Mouse (Mus musculus): ENCODE results near the gene Brms1l. TPM values are rescaled to one million over a fixed set of nuclear protein-coding genes. Genes with fewer than 3 reads are reported as not detected.

The Brms1l gene
- polyA plus RNA-seq, 1 experiment from 2014 or later: 26.9 TPM

DNA sequence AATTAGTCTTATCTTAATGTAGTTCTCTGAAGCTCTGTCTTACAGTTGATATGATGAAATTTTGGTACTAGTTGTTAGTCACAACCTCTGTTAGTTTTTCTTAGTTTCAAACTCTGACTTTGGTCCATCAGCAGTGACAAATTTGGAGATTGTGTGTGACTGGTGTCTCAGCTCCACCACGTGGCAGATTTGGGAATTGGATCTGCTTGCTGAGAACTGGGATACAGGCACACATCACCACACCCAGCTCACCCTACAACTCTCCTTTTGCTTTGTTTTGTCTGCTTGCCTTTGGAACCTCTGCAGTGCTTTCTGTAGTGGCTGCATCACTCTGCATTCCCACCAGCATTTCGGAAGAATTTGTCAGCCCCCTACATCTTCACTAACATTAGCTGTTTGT, 5.0 kb upstream of the Brms1l start:
- Histone ChIP-seq H3K27ac (no peak overlapping the region), H3K4me3 (replicated peaks; ENCODE audit: low read depth, low read length) (no peak overlapping the region), H3K9me3 (replicated peaks; ENCODE audit: low read length) (no peaks in the 10 kb centered on the region), H3K36me3 (ENCODE audit: insufficient read depth, low read length) (no peaks in the 10 kb centered on the region), H3K27me3 (ENCODE audit: insufficient read depth, low read length) (no peaks in the 10 kb centered on the region), H3K4me2 (ENCODE audit: low read length) (no peak overlapping the region), H3K9ac (ENCODE audit: low read depth, low read length) (no peak overlapping the region), H3K4me1 (replicated peaks; ENCODE audit: insufficient read depth, low read length) (no peaks in the 10 kb centered on the region)
- DNase-seq (ENCODE audit: low spot score) (peak; percentile 74), ATAC-seq (replicated peaks; ENCODE audit: low FRiP score, low read depth) (no peak)
- WGBS: 19% methylated on average over 2 of the region's 2 CpGs
- peak; percentile 88 for TF ChIP-seq CTCF (IDR thresholded peaks at IDR 0.05; ENCODE audit: low read depth)

- Histone ChIP-seq H3K36me3 (ENCODE audit: insufficient read depth, low read length) (no peaks in the 10 kb centered on the region), H3K27ac (no peak overlapping the region), H3K27me3 (ENCODE audit: insufficient read depth, low read length) (no peaks in the 10 kb centered on the region), H3K4me3 (replicated peaks; ENCODE audit: low read depth, low read length) (no peak overlapping the region), H3K9me3 (replicated peaks; ENCODE audit: low read length) (no peaks in the 10 kb centered on the region), H3K4me1 (replicated peaks; ENCODE audit: insufficient read depth, low read length) (no peaks in the 10 kb centered on the region), H3K9ac (ENCODE audit: low read depth, low read length) (no peak overlapping the region), H3K4me2 (ENCODE audit: low read length) (no peak overlapping the region)
- ATAC-seq (replicated peaks; ENCODE audit: low FRiP score, low read depth): no peak
- no peak for TF ChIP-seq CTCF (IDR thresholded peaks at IDR 0.05; ENCODE audit: low read depth)
- DNase-seq (ENCODE audit: low spot score): no peak
These were observed 3.2 kb upstream of the Brms1l start for GRCm38 (mm10) chr12:55832961-55833360.

- WGBS: 63% methylated on average over 9 of the region's 9 CpGs
- DNase-seq (ENCODE audit: low spot score): no peak
These were observed 2.1 kb upstream of the Brms1l start for GRCm38 (mm10) chr12:55833906-55834625.

GRCm38 (mm10) chr12:55834891-55835290, 1.2 kb upstream of the Brms1l start:
- Histone ChIP-seq H3K27me3 (ENCODE audit: insufficient read depth, low read length) (no peaks in the 10 kb centered on the region), H3K9ac (ENCODE audit: low read depth, low read length) (no peak overlapping the region), H3K4me3 (replicated peaks; ENCODE audit: low read depth, low read length) (no peak overlapping the region), H3K9me3 (replicated peaks; ENCODE audit: low read length) (no peaks in the 10 kb centered on the region), H3K4me2 (ENCODE audit: low read length) (no peak overlapping the region), H3K36me3 (ENCODE audit: insufficient read depth, low read length) (no peaks in the 10 kb centered on the region), H3K4me1 (replicated peaks; ENCODE audit: insufficient read depth, low read length) (no peaks in the 10 kb centered on the region), H3K27ac (no peak overlapping the region)
- TF ChIP-seq CTCF (IDR thresholded peaks at IDR 0.05; ENCODE audit: low read depth): no peak
- 79% methylated on average over 8 of the region's 8 CpGs for WGBS
- DNase-seq (ENCODE audit: low spot score) (no peak), ATAC-seq (replicated peaks; ENCODE audit: low FRiP score, low read depth) (no peak)

More at GRCm38 (mm10) chr12:55833906-55834625, 2.1 kb upstream of the Brms1l start:
- H3K36me3 ChIP-seq (ENCODE audit: insufficient read depth, low read length): no peaks in the 10 kb centered on the region
- no peak overlapping the region for H3K27ac ChIP-seq
- H3K4me2 ChIP-seq (ENCODE audit: low read length): no peak overlapping the region
- no peak for ATAC-seq (replicated peaks; ENCODE audit: low FRiP score, low read depth)
- TF ChIP-seq CTCF (IDR thresholded peaks at IDR 0.05; ENCODE audit: low read depth): no peak
- no peaks in the 10 kb centered on the region for H3K4me1 ChIP-seq (replicated peaks; ENCODE audit: insufficient read depth, low read length)
- no peaks in the 10 kb centered on the region for H3K9me3 ChIP-seq (replicated peaks; ENCODE audit: low read length)
- no peaks in the 10 kb centered on the region for H3K27me3 ChIP-seq (ENCODE audit: insufficient read depth, low read length)
- H3K4me3 ChIP-seq (replicated peaks; ENCODE audit: low read depth, low read length): no peak overlapping the region
- no peak overlapping the region for H3K9ac ChIP-seq (ENCODE audit: low read depth, low read length)

GRCm38 (mm10) chr12:55835857-55836198, 296 bp upstream of the Brms1l start:
- no peaks in the 10 kb centered on the region for H3K4me1 ChIP-seq (replicated peaks; ENCODE audit: insufficient read depth, low read length)
- ATAC-seq (replicated peaks; ENCODE audit: low FRiP score, low read depth) (no peak), DNase-seq (ENCODE audit: low spot score) (no peak)
- H3K9ac ChIP-seq (ENCODE audit: low read depth, low read length): no peak overlapping the region
- no peak overlapping the region for H3K27ac ChIP-seq
- H3K4me2 ChIP-seq (ENCODE audit: low read length): peak overlapping the region; percentile 67
- H3K9me3 ChIP-seq (replicated peaks; ENCODE audit: low read length): no peaks in the 10 kb centered on the region
- H3K4me3 ChIP-seq (replicated peaks; ENCODE audit: low read depth, low read length): peak overlapping the region; percentile 63
- no peaks in the 10 kb centered on the region for H3K36me3 ChIP-seq (ENCODE audit: insufficient read depth, low read length)
- H3K27me3 ChIP-seq (ENCODE audit: insufficient read depth, low read length): no peaks in the 10 kb centered on the region
- 0% methylated on average over 6 of the region's 6 CpGs for WGBS
- no peak for TF ChIP-seq CTCF (IDR thresholded peaks at IDR 0.05; ENCODE audit: low read depth)

- no peak for DNase-seq (ENCODE audit: low spot score)
- 69% methylated on average over 3 of the region's 3 CpGs for WGBS
- H3K27ac ChIP-seq: no peak overlapping the region
- no peaks in the 10 kb centered on the region for H3K9me3 ChIP-seq (replicated peaks; ENCODE audit: low read length)
- ATAC-seq (replicated peaks; ENCODE audit: low FRiP score, low read depth): no peak
- no peak overlapping the region for H3K4me3 ChIP-seq (replicated peaks; ENCODE audit: low read depth, low read length)
- no peaks in the 10 kb centered on the region for H3K4me1 ChIP-seq (replicated peaks; ENCODE audit: insufficient read depth, low read length)
- peak overlapping the region; percentile 67; the same call in 1 of the 2 replicates for H3K4me2 ChIP-seq (ENCODE audit: low read length)
- no peak overlapping the region for H3K9ac ChIP-seq (ENCODE audit: low read depth, low read length)
- no peak for TF ChIP-seq CTCF (IDR thresholded peaks at IDR 0.05; ENCODE audit: low read depth)
- no peaks in the 10 kb centered on the region for H3K27me3 ChIP-seq (ENCODE audit: insufficient read depth, low read length)
- peaks cover 2% of the 10 kb centered on the region; the same call in 1 of the 2 replicates for H3K36me3 ChIP-seq (ENCODE audit: insufficient read depth, low read length)
These were observed 1.4 kb downstream of the Brms1l start for GRCm38 (mm10) chr12:55837495-55837894.

DNA sequence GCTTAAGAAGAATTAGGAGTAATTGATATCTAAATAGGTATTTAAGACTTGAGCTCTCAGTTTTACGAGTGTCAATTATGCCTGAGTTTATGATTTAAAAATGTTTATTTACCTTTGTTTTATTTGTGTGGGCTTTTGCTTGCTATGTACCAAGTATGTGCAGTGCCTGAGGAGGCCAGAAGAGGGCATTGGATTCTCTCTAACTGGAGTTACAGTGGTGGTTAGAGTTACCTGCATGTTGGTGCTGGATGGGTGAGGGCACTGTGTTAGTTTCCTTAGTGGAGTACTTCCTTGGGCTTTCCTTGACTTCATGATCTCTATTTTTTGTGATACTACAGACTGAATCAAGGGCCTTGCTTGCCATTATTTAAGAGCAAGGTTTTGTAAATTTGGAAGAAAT, 10.6 kb downstream of the Brms1l start:
- Histone ChIP-seq H3K4me1 (replicated peaks; ENCODE audit: insufficient read depth, low read length) (no peaks in the 10 kb centered on the region), H3K9ac (ENCODE audit: low read depth, low read length) (no peak overlapping the region), H3K4me2 (ENCODE audit: low read length) (no peak overlapping the region), H3K4me3 (replicated peaks; ENCODE audit: low read depth, low read length) (no peak overlapping the region), H3K9me3 (replicated peaks; ENCODE audit: low read length) (no peaks in the 10 kb centered on the region), H3K36me3 (ENCODE audit: insufficient read depth, low read length) (peaks cover 17% of the 10 kb centered on the region; the same call in 1 of the 2 replicates), H3K27me3 (ENCODE audit: insufficient read depth, low read length) (no peaks in the 10 kb centered on the region), H3K27ac (no peak overlapping the region)
- DNase-seq (ENCODE audit: low spot score) (peak; percentile 18), ATAC-seq (replicated peaks; ENCODE audit: low FRiP score, low read depth) (no peak)
- peak; percentile 61 for TF ChIP-seq CTCF (IDR thresholded peaks at IDR 0.05; ENCODE audit: low read depth)
- 84% methylated on average over 1 of the region's 1 CpGs for WGBS

Measured in kidney, postnatal 0 days (tissue).